Mouse (Mus musculus): ENCODE results near the gene Tspan8.

DNA sequence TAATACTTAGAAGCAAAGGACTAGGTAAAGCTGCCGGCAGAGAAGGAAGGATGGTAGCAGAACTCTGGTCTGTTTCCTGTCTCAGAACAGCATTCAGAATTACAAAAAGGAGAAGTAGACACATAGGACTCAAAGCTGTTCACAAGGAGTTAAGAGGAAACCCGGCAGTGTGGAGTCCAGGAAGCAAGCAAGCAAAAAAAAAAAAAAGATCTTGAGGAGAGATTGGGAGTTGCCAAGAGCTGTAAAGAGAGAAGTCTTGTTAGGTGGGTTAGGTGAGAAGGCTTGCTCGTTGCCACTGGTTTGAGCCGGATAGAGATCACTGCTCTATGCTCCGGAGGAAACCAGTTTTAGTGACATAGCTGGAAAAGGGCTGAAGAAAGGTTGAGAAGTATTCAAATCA is 10.6 kb upstream of the Tspan8 start:
- TF ChIP-seq CTCF (IDR thresholded peaks at IDR 0.05; ENCODE audit: borderline replicate concordance, insufficient read depth, low read length) (no peak), POLR2A (IDR thresholded peaks at IDR 0.05; ENCODE audit: low read depth, low read length) (no peak)
